Mouse (Mus musculus) liver, embryonic 13.5 days (tissue): ENCODE data around the gene Nol11. TPM values are rescaled to one million over a fixed set of nuclear protein-coding genes. Genes with fewer than 3 reads are reported as not detected.
A peak's percentile ranks its signal among the peaks of the same experiment; 100 is the strongest.

Experiments
- ATAC-seq: fragments of 200-750 bp; cut with Nextera tagmentation; 2 replicates; pipeline ENCODE4 v1.8.0; 2017; ENCODE audit warnings: low read depth, mild to moderate bottlenecking, moderate number of reproducible peaks, moderate library complexity
- DNase-seq: peaks from one replicate; pipeline ENCODE4 v3.0.0; 2022
- H3K27ac ChIP-seq: fragments of 300-500 bp; sonication (generic); 2 replicates; pipeline ENCODE4 v1.5.1; 2015; ENCODE audit warnings: moderate library complexity, mild to moderate bottlenecking, inconsistent platforms
- H3K27me3 ChIP-seq: fragments of 300-500 bp; sonication (generic); 2 replicates; pipeline ENCODE4 v1.6.1; 2015; ENCODE audit warnings: mild to moderate bottlenecking, inconsistent platforms
- H3K36me3 ChIP-seq: fragments of 300-500 bp; sonication (generic); 2 replicates; pipeline ENCODE4 v1.6.1; 2015; ENCODE audit warnings: mild to moderate bottlenecking, inconsistent platforms
- H3K4me1 ChIP-seq: fragments of 300-500 bp; sonication (generic); replicated peaks from 2 replicates; pipeline ENCODE4 v1.6.1; 2015; ENCODE audit warnings: inconsistent platforms
- H3K4me2 ChIP-seq: fragments of 300-500 bp; sonication (generic); 2 replicates; pipeline ENCODE4 v1.6.1; 2015; ENCODE audit warnings: inconsistent platforms, mild to moderate bottlenecking, moderate library complexity
- H3K4me3 ChIP-seq: fragments of 300-500 bp; sonication (generic); replicated peaks from 2 replicates; pipeline ENCODE4 v1.5.1; 2015; ENCODE audit warnings: mild to moderate bottlenecking, inconsistent platforms
- H3K9ac ChIP-seq: fragments of 300-500 bp; sonication (generic); 2 replicates; pipeline ENCODE4 v1.6.1; 2015; ENCODE audit warnings: mild to moderate bottlenecking, inconsistent platforms
- H3K9me3 ChIP-seq: fragments of 300-500 bp; sonication (generic); replicated peaks from 2 replicates; pipeline ENCODE4 v1.6.1; 2016; ENCODE audit warnings: inconsistent platforms
- WGBS: fragments of 180-500 bp; shearing (Covaris S2); methylation state at CpG from one replicate; pipeline ENCODE4 v1.1.7; 2015; ENCODE audit not compliant: insufficient replicate concordance; 5-methylcytosine and 5-hydroxymethylcytosine counted together
- polyA plus RNA-seq: library from polyadenylated mRNA; unstranded; fragments of >200 nt; fragmentation: Nextera tagmentation; extraction: Ambion mirVana; gene quantifications from 2 replicates; pipeline ENCODE4 v1.2.1, GENCODE M21; 2015

Nol11 gene
- polyA plus RNA-seq = 33.8 and 42.2 TPM in 2 replicates

DNA sequence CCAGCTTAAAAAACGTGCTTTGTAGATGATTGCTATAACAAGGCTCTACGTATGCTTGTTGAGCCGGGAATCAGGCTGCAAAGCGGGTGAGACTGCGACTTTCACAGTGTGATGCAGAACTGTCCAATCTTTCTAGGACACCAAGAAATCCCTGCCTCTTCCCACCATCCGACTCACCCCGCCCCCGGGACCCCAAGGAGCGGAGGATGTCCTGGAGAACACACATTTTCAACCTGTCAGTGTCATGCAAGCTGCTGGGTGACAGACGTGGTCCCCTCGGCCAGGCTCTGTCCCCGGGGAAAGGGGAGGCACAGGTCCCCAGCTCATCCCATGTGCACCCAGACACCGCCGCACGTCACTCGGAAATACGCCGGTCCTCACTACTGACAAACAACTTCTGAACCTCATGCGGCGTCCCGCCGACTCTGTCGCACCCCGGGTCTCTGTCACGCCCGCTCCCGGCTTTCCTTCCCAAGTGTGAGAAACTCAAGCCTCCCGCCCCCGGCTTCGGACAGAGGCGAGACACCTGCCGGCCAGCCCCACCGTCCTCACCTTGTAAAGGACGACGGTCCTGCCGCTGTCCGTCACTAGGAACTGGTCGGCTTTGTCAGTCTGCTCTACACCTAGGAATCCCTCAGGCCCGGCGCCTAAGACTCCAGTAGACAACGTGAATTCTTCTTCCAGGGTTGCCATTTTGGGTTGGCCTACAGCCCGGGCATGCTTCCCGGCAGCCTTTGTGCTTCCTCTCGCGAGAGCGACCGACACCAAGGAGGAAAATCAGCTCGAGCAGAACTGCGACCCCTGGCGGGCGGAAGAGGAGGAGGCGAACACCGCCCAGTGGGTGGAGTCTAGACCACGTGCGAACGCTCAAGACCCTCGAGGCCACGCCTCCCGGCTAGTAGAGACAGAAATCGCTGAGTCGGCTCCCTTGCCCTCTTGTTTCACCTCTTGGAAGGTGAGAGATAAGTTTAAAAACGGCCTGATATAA is at the start of gene Nol11:
Gene Nol11 (minus strand): TSS at position 817 of the 988 bp plus-strand sequence.
- H3K9me3 ChIP-seq = no peaks in the 10 kb centered on the region
- peak within 1 kb of the TSS; percentile 91 for H3K4me2 ChIP-seq
- peaks cover 17% of the 10 kb centered on the region for H3K4me1 ChIP-seq
- WGBS = under 1% methylated on average over 62 of the region's 62 CpGs
- ATAC-seq = peak; percentile 93
- peaks cover 26% of the 10 kb centered on the region for H3K36me3 ChIP-seq
- peak; percentile 97 for DNase-seq
- peak within 1 kb of the TSS; percentile 70 for H3K27ac ChIP-seq
- H3K27me3 ChIP-seq = no peaks in the 10 kb centered on the region
- H3K9ac ChIP-seq = peak within 1 kb of the TSS; percentile 89
- H3K4me3 ChIP-seq = peak within 1 kb of the TSS; percentile 90

DNA sequence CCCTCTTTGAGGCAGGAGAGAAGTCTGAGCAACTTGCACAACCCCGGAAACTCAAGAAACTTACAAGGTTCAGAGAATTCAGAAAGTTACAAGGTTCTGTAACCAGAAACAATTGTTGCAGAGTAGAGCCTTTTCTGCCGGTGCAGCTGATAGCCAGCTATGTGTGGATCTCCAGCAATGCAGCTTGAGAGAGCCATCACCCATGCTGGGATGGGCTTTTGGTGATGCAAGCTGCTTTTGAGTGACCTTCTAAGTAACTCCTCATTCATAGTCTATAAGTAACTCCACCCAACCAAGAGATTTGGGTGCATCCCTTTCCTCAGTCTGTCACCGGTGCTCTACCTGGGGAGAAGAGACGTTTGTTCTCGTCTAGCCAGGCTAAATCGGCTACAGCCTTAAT is 49.3 kb upstream of the Nol11 start:
- H3K27ac ChIP-seq = no peak overlapping the region
- no peak overlapping the region for H3K4me2 ChIP-seq
- no peaks in the 10 kb centered on the region for H3K9me3 ChIP-seq
- H3K27me3 ChIP-seq = no peaks in the 10 kb centered on the region
- WGBS = 86% methylated on average over 6 of the region's 6 CpGs
- peaks cover 7% of the 10 kb centered on the region; the same call in 1 of the 2 replicates for H3K36me3 ChIP-seq
- H3K4me3 ChIP-seq = no peak overlapping the region
- no peaks in the 10 kb centered on the region; the same call in 1 of the 2 replicates for H3K4me1 ChIP-seq
- no peak overlapping the region for H3K9ac ChIP-seq
- DNase-seq (no peak), ATAC-seq (no peak)

DNA sequence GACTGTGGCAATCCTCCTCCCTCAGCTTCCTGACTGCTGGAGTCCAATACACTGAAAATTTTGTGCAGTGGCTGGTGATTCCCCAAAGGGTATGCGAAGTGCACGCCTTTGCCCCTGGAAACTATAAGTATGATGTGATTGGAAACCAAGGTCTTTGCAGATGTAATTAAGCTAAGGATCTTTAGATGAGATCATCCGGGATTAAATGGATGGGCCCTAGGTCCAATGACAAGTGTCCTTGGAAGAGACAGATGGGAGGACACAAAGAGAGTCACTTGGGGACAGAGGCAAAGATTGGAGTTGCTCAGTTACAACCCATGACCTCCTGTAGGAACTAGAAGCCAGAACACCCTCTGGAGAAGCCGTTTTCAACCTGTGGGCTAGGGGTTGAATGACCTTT is 48.4 kb upstream of the Nol11 start:
- DNase-seq (no peak), ATAC-seq (no peak)
- WGBS = 83% methylated on average over 4 of the region's 4 CpGs

GRCm38 (mm10) chr11:107233252-107233890 is 44.2 kb upstream of the Nol11 start:
- H3K4me2 ChIP-seq = no peak overlapping the region
- DNase-seq (no peak), ATAC-seq (no peak)
- H3K9ac ChIP-seq = no peak overlapping the region
- H3K36me3 ChIP-seq = peaks cover 41% of the 10 kb centered on the region
- peaks cover 5% of the 10 kb centered on the region; the same call in 1 of the 2 replicates for H3K9me3 ChIP-seq
- H3K4me3 ChIP-seq = no peak overlapping the region
- no peaks in the 10 kb centered on the region; the same call in 1 of the 2 replicates for H3K4me1 ChIP-seq
- H3K27ac ChIP-seq = no peak overlapping the region
- WGBS = 86% methylated on average over 5 of the region's 5 CpGs
- H3K27me3 ChIP-seq = no peaks in the 10 kb centered on the region

More for the DNA sequence above, 48.4 kb upstream of the Nol11 start:
- no peak overlapping the region for H3K27ac ChIP-seq
- H3K4me3 ChIP-seq = no peak overlapping the region
- H3K27me3 ChIP-seq = no peaks in the 10 kb centered on the region
- no peaks in the 10 kb centered on the region for H3K9me3 ChIP-seq
- peaks cover 10% of the 10 kb centered on the region; the same call in 1 of the 2 replicates for H3K36me3 ChIP-seq
- no peaks in the 10 kb centered on the region; the same call in 1 of the 2 replicates for H3K4me1 ChIP-seq
- H3K9ac ChIP-seq = no peak overlapping the region
- H3K4me2 ChIP-seq = no peak overlapping the region

- Histone ChIP-seq H3K27ac (no peak overlapping the region), H3K4me2 (no peak overlapping the region), H3K36me3 (peaks cover 55% of the 10 kb centered on the region), H3K27me3 (no peaks in the 10 kb centered on the region), H3K9me3 (peaks cover 8% of the 10 kb centered on the region; the same call in 1 of the 2 replicates), H3K4me1 (no peaks in the 10 kb centered on the region), H3K4me3 (no peak overlapping the region), H3K9ac (no peak overlapping the region)
- DNase-seq (no peak), ATAC-seq (no peak)
- 84% methylated on average over 10 of the region's 10 CpGs for WGBS
These were observed 40.9 kb upstream of the Nol11 start for GRCm38 (mm10) chr11:107230128-107230527.

GRCm38 (mm10) chr11:107226431-107226830 is 37.2 kb upstream of the Nol11 start:
- DNase-seq (no peak), ATAC-seq (no peak)
- Histone ChIP-seq H3K27me3 (no peaks in the 10 kb centered on the region), H3K36me3 (peaks cover 38% of the 10 kb centered on the region), H3K4me1 (no peaks in the 10 kb centered on the region), H3K4me2 (no peak overlapping the region), H3K27ac (no peak overlapping the region), H3K4me3 (no peak overlapping the region), H3K9ac (no peak overlapping the region), H3K9me3 (peaks cover 6% of the 10 kb centered on the region; the same call in 1 of the 2 replicates)
- WGBS = 60% methylated on average over 1 of the region's 1 CpGs

DNA sequence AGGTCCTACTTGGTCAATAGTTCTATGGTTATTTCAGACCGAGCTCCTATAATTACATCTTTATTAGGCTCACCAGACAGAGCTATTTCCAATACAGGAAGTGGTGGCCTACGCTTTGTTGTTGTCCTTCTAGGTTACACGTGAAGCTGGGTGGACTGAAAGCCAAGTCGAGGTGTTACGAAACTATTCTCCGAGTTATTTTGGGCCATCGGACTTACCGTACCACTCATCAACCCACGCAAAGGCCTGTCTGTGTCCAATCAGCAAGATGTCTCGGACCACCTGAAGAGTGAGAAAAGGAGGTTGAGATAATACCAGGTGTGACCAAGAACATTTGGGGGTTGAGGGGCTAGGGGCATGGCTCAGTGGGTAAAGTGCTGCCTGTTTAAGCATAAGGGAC is 36.8 kb upstream of the Nol11 start:
- no peak overlapping the region for H3K4me2 ChIP-seq
- H3K4me1 ChIP-seq = no peaks in the 10 kb centered on the region
- no peaks in the 10 kb centered on the region for H3K27me3 ChIP-seq
- no peak for DNase-seq
- 75% methylated on average over 10 of the region's 10 CpGs for WGBS
- H3K36me3 ChIP-seq = peaks cover 35% of the 10 kb centered on the region
- ATAC-seq = no peak
- no peak overlapping the region for H3K9ac ChIP-seq
- no peak overlapping the region for H3K27ac ChIP-seq
- 0 out of 2 replicates have a peak, but pooled peaks cover 4% of the 10 kb centered on the region for H3K9me3 ChIP-seq
- H3K4me3 ChIP-seq = no peak overlapping the region

- 70% methylated on average over 5 of the region's 5 CpGs for WGBS
- DNase-seq = no peak
These were observed 36.1 kb upstream of the Nol11 start for GRCm38 (mm10) chr11:107225301-107225700.

DNA sequence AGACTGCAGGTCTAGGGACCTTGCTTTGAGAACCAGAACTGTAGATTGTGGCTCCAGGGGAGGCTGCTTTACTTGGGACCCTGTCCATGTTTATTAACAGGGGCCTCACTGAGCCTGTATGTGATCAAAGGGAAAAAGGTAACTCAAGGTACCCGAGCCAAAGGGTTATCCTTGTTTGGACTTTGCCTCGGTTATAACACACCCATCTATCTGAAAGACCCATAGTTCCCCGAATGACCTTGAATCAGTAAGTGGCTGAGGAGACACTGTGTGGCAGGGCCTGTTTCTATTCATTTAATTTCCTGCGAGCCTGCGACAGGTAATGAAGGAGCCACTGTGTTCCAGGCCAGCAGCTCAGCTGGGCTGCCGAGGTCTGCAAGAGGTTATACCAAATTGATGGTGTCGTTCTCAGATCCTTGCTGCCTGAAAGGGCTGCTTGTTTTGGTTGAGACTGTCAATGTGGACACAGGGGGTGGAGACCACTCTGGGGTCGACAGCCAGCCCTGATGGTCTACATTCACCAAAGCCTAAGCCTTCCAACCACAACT is 34.6 kb upstream of the Nol11 start:
- no peak for DNase-seq

More at GRCm38 (mm10) chr11:107225301-107225700, 36.1 kb upstream of the Nol11 start:
- no peak for ATAC-seq
- H3K4me1 ChIP-seq = no peaks in the 10 kb centered on the region
- no peak overlapping the region for H3K4me3 ChIP-seq
- H3K9me3 ChIP-seq = 0 out of 2 replicates have a peak, but pooled peaks cover 4% of the 10 kb centered on the region
- H3K27ac ChIP-seq = no peak overlapping the region
- no peak overlapping the region for H3K4me2 ChIP-seq
- H3K9ac ChIP-seq = no peak overlapping the region
- peaks cover 35% of the 10 kb centered on the region for H3K36me3 ChIP-seq
- no peaks in the 10 kb centered on the region for H3K27me3 ChIP-seq

DNA sequence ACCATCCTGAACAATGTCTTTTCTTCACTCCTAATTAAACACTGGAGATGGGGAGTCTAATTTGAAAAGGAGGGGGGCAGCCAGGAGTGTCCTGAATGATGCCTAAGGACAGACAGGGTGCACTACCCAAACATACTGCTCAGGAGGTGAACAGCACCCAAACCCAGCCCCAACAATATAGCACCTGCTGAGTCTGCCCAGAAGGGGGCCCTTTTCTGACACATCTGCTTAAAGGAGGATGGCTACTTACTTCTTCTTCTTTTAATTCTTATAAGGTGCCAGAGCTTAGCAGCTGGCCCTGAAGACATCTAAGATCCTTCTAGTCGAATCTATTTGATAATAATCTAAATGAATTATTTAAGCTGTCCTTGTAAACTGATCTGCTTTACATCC is 34.0 kb upstream of the Nol11 start:
- no peaks in the 10 kb centered on the region for H3K4me1 ChIP-seq
- H3K4me2 ChIP-seq = no peak overlapping the region
- H3K27me3 ChIP-seq = no peaks in the 10 kb centered on the region
- 50% methylated on average over 1 of the region's 1 CpGs for WGBS
- H3K9ac ChIP-seq = no peak overlapping the region
- H3K27ac ChIP-seq = no peak overlapping the region
- H3K36me3 ChIP-seq = peaks cover 18% of the 10 kb centered on the region
- H3K4me3 ChIP-seq = no peak overlapping the region
- ATAC-seq (no peak), DNase-seq (no peak)
- H3K9me3 ChIP-seq = 0 out of 2 replicates have a peak, but pooled peaks cover 4% of the 10 kb centered on the region

More for the DNA sequence above, 34.6 kb upstream of the Nol11 start:
- Histone ChIP-seq H3K4me2 (no peak overlapping the region), H3K27me3 (no peaks in the 10 kb centered on the region), H3K9ac (no peak overlapping the region), H3K36me3 (peaks cover 24% of the 10 kb centered on the region), H3K27ac (no peak overlapping the region), H3K9me3 (0 out of 2 replicates have a peak, but pooled peaks cover 4% of the 10 kb centered on the region), H3K4me1 (no peaks in the 10 kb centered on the region), H3K4me3 (no peak overlapping the region)
- WGBS = 77% methylated on average over 8 of the region's 8 CpGs
- ATAC-seq = no peak
